Mouse (Mus musculus): ENCODE data around the gene Etv4. TPM values are rescaled to one million over a fixed set of nuclear protein-coding genes. Genes with fewer than 3 reads are reported as not detected.

Gene Etv4
- total RNA-seq, 1 experiment: 84.0 TPM

DNA sequence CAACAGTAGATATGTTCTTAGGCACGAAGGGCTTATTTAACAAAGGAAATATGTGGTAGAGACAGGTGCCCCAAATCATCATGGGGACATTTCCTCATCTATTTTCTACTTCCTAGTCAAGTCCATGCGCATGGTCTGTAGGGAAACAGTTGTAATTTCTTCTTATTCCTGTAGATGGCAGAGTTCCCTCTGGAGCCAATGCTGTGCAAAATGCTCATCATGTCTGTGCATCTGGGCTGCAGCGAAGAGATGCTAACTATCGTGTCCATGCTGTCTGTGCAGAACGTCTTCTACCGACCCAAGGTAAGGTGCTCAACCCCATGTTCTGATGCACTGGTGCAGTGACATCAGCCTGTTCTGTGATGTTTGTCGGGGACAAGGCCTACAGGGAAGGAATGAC lies 21.4 kb downstream of the Etv4 start:
- Histone ChIP-seq H3K4me3 (ENCODE audit: insufficient read depth in 1 of 2, low read depth in 1 of 2, low read length in 2 of 2, poor library complexity in 1 of 2, severe bottlenecking in 1 of 2) (no peak overlapping the region), H3K4me1 (ENCODE audit: control insufficient read depth in 2 of 2, insufficient read depth in 2 of 2, low read length in 2 of 2, poor library complexity in 1 of 2) (peaks cover 0 to 3% of the 10 kb centered on the region in 2 experiments; a peak in 1 of 4 replicates), H3K27ac (ENCODE audit: insufficient read depth, low read depth, low read length, poor library complexity, severe bottlenecking) (no peak overlapping the region), H3K36me3 (ENCODE audit: control insufficient read depth, insufficient read depth, low read length, poor library complexity, severe bottlenecking) (peaks cover 47% of the 10 kb centered on the region), H3K9me3 (ENCODE audit: control insufficient read depth, insufficient read depth, low read depth, low read length) (no peaks in the 10 kb centered on the region), H3K9ac (ENCODE audit: insufficient read depth, low read depth, low read length, poor library complexity, severe bottlenecking) (no peak overlapping the region)
- no peak for TF ChIP-seq MAFK (IDR thresholded peaks at IDR 0.05; ENCODE audit: insufficient read depth, low read depth, low read length)
- TF ChIP-seq CHD2 (IDR thresholded peaks at IDR 0.05; ENCODE audit: low read depth, low read length): no peak
- no peak for TF ChIP-seq HCFC1 (IDR thresholded peaks at IDR 0.05; ENCODE audit: borderline replicate concordance, insufficient read depth, low read length)
- no peak for TF ChIP-seq ZNF384 (IDR thresholded peaks at IDR 0.05; ENCODE audit: low read depth, low read length)
- TF ChIP-seq ZC3H11A (IDR thresholded peaks at IDR 0.05; ENCODE audit: borderline replicate concordance, low read depth, low read length): 0 out of 2 replicates have a peak, but pooled peaks have one; percentile 28
- in situ Hi-C loops (cut with MboI; ENCODE audit: low sequenced_read_pairs in 2 of 2, unreplicated experiment in 2 of 2): no loop called here
- DNase-seq (ENCODE audit: low read depth, low spot score): peak; percentile 63

DNA sequence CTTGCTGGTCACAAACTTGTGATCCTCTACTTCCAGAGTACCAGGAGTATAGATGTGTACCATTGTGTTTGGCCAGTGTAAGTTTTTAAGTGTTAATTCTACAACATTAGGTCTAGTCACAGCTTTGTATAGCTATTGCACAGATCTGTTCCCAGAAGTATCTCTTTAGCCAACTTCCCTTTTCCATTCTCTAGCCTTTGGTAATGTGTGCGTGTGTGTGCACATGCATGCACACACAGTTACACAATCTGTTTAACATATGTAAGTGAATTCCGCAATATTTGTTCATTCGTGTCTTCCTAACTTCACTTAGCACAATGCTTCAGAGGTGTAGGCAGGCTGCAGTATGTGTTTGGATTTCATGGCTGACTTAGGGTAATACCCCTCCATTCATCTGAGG lies 25.6 kb downstream of the Etv4 start:
- Histone ChIP-seq H3K9me3 (ENCODE audit: control insufficient read depth, insufficient read depth, low read depth, low read length) (no peaks in the 10 kb centered on the region), H3K27ac (ENCODE audit: insufficient read depth, low read depth, low read length, poor library complexity, severe bottlenecking) (no peak overlapping the region), H3K4me1 (ENCODE audit: control insufficient read depth in 2 of 2, insufficient read depth in 2 of 2, low read length in 2 of 2, poor library complexity in 1 of 2) (no peaks in the 10 kb centered on the region), H3K9ac (ENCODE audit: insufficient read depth, low read depth, low read length, poor library complexity, severe bottlenecking) (no peak overlapping the region), H3K36me3 (ENCODE audit: control insufficient read depth, insufficient read depth, low read length, poor library complexity, severe bottlenecking) (peaks cover 42% of the 10 kb centered on the region), H3K4me3 (ENCODE audit: insufficient read depth in 1 of 2, low read depth in 1 of 2, low read length in 2 of 2, poor library complexity in 1 of 2, severe bottlenecking in 1 of 2) (no peak overlapping the region)
- DNase-seq (ENCODE audit: low read depth, low spot score): no peak
- in situ Hi-C loops (cut with MboI; ENCODE audit: low sequenced_read_pairs in 2 of 2, unreplicated experiment in 2 of 2): no loop called here
- TF ChIP-seq HCFC1 (IDR thresholded peaks at IDR 0.05; ENCODE audit: borderline replicate concordance, insufficient read depth, low read length): no peak
- no peak for TF ChIP-seq ZNF384 (IDR thresholded peaks at IDR 0.05; ENCODE audit: low read depth, low read length)
- no peak for TF ChIP-seq CHD2 (IDR thresholded peaks at IDR 0.05; ENCODE audit: low read depth, low read length)
- no peak for TF ChIP-seq ZC3H11A (IDR thresholded peaks at IDR 0.05; ENCODE audit: borderline replicate concordance, low read depth, low read length)
- TF ChIP-seq MAFK (IDR thresholded peaks at IDR 0.05; ENCODE audit: insufficient read depth, low read depth, low read length): no peak

DNA sequence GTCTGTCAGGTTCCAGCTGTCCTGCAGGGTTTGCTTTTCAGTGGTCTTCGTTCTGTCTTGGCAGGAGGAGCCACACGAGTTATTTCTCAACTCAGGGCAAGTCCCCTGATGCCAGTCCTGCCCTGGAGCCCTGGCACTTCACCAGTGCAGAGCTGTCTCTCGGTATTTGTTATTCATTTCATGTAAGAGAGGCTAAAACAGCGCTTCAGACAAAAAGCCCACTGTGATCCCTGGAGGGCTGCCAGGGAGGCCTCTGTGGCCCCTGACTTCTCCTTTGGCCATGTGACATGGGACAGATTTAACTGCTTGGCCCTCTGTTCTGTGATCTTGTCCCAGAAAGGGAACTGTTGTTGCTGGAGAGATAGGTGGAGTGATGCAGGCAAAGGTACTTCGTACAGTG lies 26.7 kb downstream of the Etv4 start:
- no peak for DNase-seq (ENCODE audit: low read depth, low spot score)
- H3K27ac ChIP-seq (ENCODE audit: insufficient read depth, low read depth, low read length, poor library complexity, severe bottlenecking): no peak overlapping the region
- no peak overlapping the region for H3K9ac ChIP-seq (ENCODE audit: insufficient read depth, low read depth, low read length, poor library complexity, severe bottlenecking)
- H3K36me3 ChIP-seq (ENCODE audit: control insufficient read depth, insufficient read depth, low read length, poor library complexity, severe bottlenecking): peaks cover 43% of the 10 kb centered on the region
- TF ChIP-seq HCFC1 (IDR thresholded peaks at IDR 0.05; ENCODE audit: borderline replicate concordance, insufficient read depth, low read length): no peak
- no peak for TF ChIP-seq MAFK (IDR thresholded peaks at IDR 0.05; ENCODE audit: insufficient read depth, low read depth, low read length)
- TF ChIP-seq CHD2 (IDR thresholded peaks at IDR 0.05; ENCODE audit: low read depth, low read length): no peak
- no peak for TF ChIP-seq ZNF384 (IDR thresholded peaks at IDR 0.05; ENCODE audit: low read depth, low read length)
- no peak for TF ChIP-seq ZC3H11A (IDR thresholded peaks at IDR 0.05; ENCODE audit: borderline replicate concordance, low read depth, low read length)
- H3K9me3 ChIP-seq (ENCODE audit: control insufficient read depth, insufficient read depth, low read depth, low read length): no peaks in the 10 kb centered on the region
- no peaks in the 10 kb centered on the region for H3K4me1 ChIP-seq (ENCODE audit: control insufficient read depth in 2 of 2, insufficient read depth in 2 of 2, low read length in 2 of 2, poor library complexity in 1 of 2)
- in situ Hi-C loops (cut with MboI; ENCODE audit: low sequenced_read_pairs in 2 of 2, unreplicated experiment in 2 of 2): no loop called here
- no peak overlapping the region for H3K4me3 ChIP-seq (ENCODE audit: insufficient read depth in 1 of 2, low read depth in 1 of 2, low read length in 2 of 2, poor library complexity in 1 of 2, severe bottlenecking in 1 of 2)

DNA sequence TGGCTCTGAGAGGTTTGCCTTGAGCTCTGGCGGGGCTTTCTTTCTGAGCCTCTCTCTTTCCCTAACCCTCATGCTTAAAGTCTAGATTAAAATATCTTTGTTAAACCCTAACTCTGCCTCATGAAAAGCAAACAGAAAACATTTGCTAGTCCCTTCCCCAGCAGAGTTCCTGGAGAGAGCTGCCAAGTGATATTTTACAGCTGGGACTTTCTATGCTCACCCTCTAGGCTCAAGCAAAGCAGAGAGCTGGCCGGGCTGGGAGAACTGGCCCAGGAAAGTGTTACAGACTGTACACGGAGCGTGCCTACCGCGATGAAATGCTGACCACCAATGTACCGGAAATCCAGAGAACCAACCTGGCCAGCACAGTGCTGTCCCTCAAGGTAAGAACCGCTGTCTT lies 27.8 kb downstream of the Etv4 start:
- H3K9me3 ChIP-seq (ENCODE audit: control insufficient read depth, insufficient read depth, low read depth, low read length): no peaks in the 10 kb centered on the region
- no peak overlapping the region for H3K4me3 ChIP-seq (ENCODE audit: insufficient read depth in 1 of 2, low read depth in 1 of 2, low read length in 2 of 2, poor library complexity in 1 of 2, severe bottlenecking in 1 of 2)
- TF ChIP-seq HCFC1 (IDR thresholded peaks at IDR 0.05; ENCODE audit: borderline replicate concordance, insufficient read depth, low read length) (no peak), ZNF384 (IDR thresholded peaks at IDR 0.05; ENCODE audit: low read depth, low read length) (no peak), ZC3H11A (IDR thresholded peaks at IDR 0.05; ENCODE audit: borderline replicate concordance, low read depth, low read length) (no peak), MAFK (IDR thresholded peaks at IDR 0.05; ENCODE audit: insufficient read depth, low read depth, low read length) (no peak), CHD2 (IDR thresholded peaks at IDR 0.05; ENCODE audit: low read depth, low read length) (no peak)
- H3K27ac ChIP-seq (ENCODE audit: insufficient read depth, low read depth, low read length, poor library complexity, severe bottlenecking): no peak overlapping the region
- DNase-seq (ENCODE audit: low read depth, low spot score): no peak
- in situ Hi-C loops (cut with MboI; ENCODE audit: low sequenced_read_pairs in 2 of 2, unreplicated experiment in 2 of 2): no loop called here
- H3K9ac ChIP-seq (ENCODE audit: insufficient read depth, low read depth, low read length, poor library complexity, severe bottlenecking): no peak overlapping the region
- no peaks in the 10 kb centered on the region for H3K4me1 ChIP-seq (ENCODE audit: control insufficient read depth in 2 of 2, insufficient read depth in 2 of 2, low read length in 2 of 2, poor library complexity in 1 of 2)
- H3K36me3 ChIP-seq (ENCODE audit: control insufficient read depth, insufficient read depth, low read length, poor library complexity, severe bottlenecking): peaks cover 50% of the 10 kb centered on the region

DNA sequence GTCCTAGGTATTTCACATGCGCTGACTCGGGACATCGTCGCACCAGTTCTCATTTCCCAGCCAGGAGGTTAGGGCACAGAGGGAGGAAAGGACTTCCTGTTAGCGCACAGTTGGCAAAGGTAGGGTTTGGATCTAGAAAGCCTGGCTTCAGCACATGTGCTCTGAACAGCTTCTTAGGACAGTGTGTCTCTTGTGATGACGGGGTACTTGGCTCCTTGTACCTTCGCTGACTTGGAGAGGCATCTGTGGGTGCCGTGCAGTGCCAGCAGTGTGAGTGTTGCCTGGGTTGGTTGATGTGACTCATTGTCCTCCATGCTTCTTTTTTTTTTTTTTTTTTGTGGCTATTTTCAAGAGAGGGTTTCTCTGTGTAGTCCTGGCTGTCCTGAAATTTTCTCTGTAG lies 28.6 kb downstream of the Etv4 start:
- no peak for DNase-seq (ENCODE audit: low read depth, low spot score)
- Histone ChIP-seq H3K9me3 (ENCODE audit: control insufficient read depth, insufficient read depth, low read depth, low read length) (no peaks in the 10 kb centered on the region), H3K4me1 (ENCODE audit: control insufficient read depth in 2 of 2, insufficient read depth in 2 of 2, low read length in 2 of 2, poor library complexity in 1 of 2) (no peaks in the 10 kb centered on the region), H3K9ac (ENCODE audit: insufficient read depth, low read depth, low read length, poor library complexity, severe bottlenecking) (no peak overlapping the region), H3K36me3 (ENCODE audit: control insufficient read depth, insufficient read depth, low read length, poor library complexity, severe bottlenecking) (peaks cover 53% of the 10 kb centered on the region), H3K27ac (ENCODE audit: insufficient read depth, low read depth, low read length, poor library complexity, severe bottlenecking) (no peak overlapping the region), H3K4me3 (ENCODE audit: insufficient read depth in 1 of 2, low read depth in 1 of 2, low read length in 2 of 2, poor library complexity in 1 of 2, severe bottlenecking in 1 of 2) (no peak overlapping the region)
- in situ Hi-C loops (cut with MboI; ENCODE audit: low sequenced_read_pairs in 2 of 2, unreplicated experiment in 2 of 2): no loop called here
- TF ChIP-seq CHD2 (IDR thresholded peaks at IDR 0.05; ENCODE audit: low read depth, low read length) (no peak), ZNF384 (IDR thresholded peaks at IDR 0.05; ENCODE audit: low read depth, low read length) (no peak), ZC3H11A (IDR thresholded peaks at IDR 0.05; ENCODE audit: borderline replicate concordance, low read depth, low read length) (no peak), HCFC1 (IDR thresholded peaks at IDR 0.05; ENCODE audit: borderline replicate concordance, insufficient read depth, low read length) (no peak), MAFK (IDR thresholded peaks at IDR 0.05; ENCODE audit: insufficient read depth, low read depth, low read length) (no peak)
